Mouse (Mus musculus) thymus, postnatal 36 days (tissue): ENCODE measurements around the gene 2310009B15Rik.

Source experiments
- DNase-seq, 2 experiments: peaks; one replicate each; pipeline ENCODE4 v3.0.0; 2022; ENCODE audit warnings: mixed read lengths in 2 of 2

2310009B15Rik gene

GRCm38 (mm10) chr1:138856101-138856950 is at the start of gene 2310009B15Rik:
TSS of gene 2310009B15Rik (minus strand) at chr1:138856852.
- DNase-seq = peak; percentile 84 to 88

- DNase-seq = no peak
Measured at GRCm38 (mm10) chr1:138906256-138906655, 49.6 kb upstream of the 2310009B15Rik start.

DNA sequence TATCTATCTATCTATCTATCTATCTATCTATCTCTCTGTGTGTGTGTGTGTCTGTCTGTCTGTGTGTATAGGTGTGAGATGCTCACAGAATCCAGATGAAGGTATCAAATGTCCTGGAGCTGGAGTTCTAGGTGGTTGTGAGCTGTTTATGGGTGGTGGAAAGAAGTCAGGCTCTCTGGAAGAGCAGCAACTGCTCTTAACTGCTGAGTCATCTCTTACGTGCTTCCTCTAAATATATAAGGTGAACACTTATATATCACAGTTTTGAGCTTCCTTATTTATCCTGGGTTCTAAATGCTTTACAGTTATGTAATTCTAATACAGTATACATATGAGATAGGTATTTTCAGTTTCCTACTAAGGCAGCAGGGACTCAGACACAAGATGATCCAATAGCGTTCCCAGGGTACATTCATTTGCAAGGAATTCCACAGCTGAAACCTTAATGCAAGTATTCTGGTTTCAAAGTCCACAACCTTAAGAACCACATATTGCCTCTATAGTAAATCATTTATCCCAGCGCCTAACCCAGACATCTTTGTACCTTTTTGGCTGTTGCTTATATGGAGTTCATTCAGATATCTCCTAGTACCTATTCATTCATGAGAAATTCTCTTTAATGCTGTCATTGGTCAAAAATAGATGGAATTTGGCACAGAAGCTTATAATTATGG is 48.6 kb upstream of the 2310009B15Rik start:
- DNase-seq = no peak

DNA sequence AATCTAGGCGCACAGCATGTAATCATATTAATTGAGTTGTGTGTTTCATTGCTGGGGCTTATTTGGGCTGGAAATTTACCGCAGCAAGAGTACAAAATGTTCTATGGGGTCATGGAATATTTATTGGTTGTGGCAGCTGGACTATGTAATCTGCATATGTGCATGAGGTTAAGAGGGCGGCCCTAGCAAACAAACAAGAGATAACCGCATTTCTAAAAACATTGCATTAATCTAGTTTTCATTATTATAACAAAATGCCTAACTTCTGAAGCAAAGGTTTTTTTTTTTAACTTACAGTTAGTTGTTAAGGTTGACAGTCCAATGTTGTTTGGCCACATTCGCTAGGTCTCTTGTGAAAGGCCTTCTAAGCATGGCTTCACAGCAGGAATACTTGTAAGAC is 47.2 kb upstream of the 2310009B15Rik start:
- DNase-seq = no peak

DNA sequence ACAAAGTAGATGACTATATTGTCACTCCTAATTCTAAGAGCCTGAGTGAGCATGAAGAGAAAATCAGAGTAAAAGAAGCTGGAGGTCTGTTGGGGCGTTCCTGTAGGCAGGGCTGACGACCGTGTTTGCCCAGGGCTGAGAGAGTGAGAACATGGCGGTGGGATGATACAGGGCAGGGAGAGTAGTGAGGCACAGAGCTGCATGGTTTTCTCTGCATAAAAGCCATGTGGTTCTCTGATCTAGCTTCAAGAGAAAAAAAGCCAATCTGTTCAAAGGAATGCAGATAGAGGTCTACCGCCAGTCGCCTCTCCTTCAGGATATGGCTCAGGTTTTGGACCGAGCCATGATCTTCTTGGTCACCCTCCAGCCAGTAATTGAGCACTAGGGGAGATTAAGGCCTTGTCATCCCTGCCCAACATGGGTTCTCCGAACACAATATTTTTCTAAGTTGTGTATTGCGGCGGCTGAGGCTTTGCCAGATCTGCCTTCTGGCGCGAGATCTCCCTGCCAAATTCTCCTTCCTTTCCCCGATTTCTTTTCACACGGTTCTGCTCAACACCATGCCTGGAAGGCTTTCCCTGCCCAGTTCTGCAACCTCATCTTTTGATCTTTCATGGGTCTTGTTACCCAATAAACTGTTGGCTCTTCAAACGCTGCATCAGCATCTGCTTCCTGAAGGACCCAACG is 44.9 kb upstream of the 2310009B15Rik start:
- DNase-seq = no peak

DNA sequence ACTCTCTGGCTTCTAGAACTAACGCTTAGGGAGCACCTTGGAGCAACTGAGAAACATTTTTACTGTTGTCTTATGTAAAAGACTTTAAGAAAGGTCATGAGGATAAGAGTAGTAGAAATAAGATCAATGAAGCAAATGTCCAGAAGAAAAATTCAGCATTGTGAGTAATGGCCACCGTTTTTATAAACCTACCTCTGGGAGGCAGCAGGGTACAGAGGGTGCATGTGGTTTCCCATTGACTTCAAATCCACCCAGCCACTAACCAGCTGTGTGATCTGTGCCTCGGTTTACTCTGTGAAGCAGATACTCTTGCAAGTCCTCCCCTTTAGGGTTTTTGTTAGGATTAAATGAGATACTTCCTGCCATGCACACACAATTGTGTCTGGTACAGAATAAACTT is 39.4 kb upstream of the 2310009B15Rik start:
- no peak for DNase-seq

GRCm38 (mm10) chr1:138877470-138878254 is 21.0 kb upstream of the 2310009B15Rik start:
- no peak for DNase-seq

- DNase-seq = no peak
Measured at GRCm38 (mm10) chr1:138876371-138877045, 19.9 kb upstream of the 2310009B15Rik start.

GRCm38 (mm10) chr1:138850823-138851222 is 5.8 kb downstream of the 2310009B15Rik start:
- no peak for DNase-seq

GRCm38 (mm10) chr1:138850161-138850539 is 6.5 kb downstream of the 2310009B15Rik start:
- no peak for DNase-seq

DNA sequence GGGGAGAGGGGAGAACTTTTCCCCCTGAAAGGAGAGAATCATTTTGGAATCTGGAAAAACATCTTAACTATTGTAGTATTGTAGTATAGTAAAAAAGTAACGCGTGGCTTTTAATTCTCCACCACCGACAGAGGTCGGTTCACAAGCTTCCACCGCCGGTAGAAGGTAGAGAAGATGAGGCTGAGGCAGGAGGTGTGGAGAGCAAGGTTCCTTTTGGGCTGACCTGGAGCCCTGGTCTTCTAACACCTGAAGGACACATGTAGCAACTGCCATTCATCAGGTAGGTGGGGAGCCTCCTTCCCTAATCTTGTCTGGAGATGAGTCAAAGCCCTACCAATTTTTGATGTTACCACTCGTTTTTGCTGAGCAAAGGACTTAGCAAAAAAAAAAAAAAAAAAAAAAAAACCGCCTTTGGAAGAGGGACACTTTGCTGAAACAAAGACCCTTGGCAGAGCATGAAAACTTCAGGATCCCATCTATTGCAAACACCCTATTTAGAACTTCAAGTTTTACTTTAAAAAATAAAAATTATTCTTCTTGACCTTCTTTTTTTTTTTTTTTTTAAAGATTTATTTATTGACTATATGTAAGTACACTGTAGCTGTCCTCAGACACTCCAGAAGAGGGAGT is 7.0 kb downstream of the 2310009B15Rik start:
- DNase-seq = no peak

GRCm38 (mm10) chr1:138848511-138849109 is 8.0 kb downstream of the 2310009B15Rik start, which contains the start of gene Lhx9:
TSS of gene Lhx9 (minus strand) at chr1:138848577.
- no peak for DNase-seq

DNA sequence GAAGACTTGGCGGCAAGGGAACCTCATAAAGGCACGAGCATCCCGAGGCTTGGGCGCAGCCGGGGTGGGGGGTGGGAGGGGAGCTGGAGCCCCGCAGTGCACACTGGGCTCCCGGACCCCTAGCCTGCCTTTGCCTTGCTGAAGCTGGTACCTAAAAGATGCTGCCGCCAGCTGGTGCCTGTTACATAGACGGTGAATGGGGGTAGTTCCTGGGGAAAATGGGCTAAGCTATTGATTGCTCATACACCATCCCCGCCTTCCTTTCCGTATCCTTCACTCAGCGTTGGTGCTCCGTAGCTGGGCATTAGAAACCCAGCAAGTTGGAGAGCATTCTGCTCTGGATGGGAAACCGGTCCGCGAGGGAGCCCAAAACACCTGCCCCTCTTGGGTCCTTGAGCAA is 8.6 kb downstream of the 2310009B15Rik start:
- DNase-seq = no peak

- DNase-seq = no peak
Measured at GRCm38 (mm10) chr1:138847146-138847545, 9.5 kb downstream of the 2310009B15Rik start.

GRCm38 (mm10) chr1:138846581-138846980 is 10.1 kb downstream of the 2310009B15Rik start:
- no peak for DNase-seq

- DNase-seq = peak; percentile 25 to 52
Measured at GRCm38 (mm10) chr1:138846131-138846530, 10.5 kb downstream of the 2310009B15Rik start.

DNA sequence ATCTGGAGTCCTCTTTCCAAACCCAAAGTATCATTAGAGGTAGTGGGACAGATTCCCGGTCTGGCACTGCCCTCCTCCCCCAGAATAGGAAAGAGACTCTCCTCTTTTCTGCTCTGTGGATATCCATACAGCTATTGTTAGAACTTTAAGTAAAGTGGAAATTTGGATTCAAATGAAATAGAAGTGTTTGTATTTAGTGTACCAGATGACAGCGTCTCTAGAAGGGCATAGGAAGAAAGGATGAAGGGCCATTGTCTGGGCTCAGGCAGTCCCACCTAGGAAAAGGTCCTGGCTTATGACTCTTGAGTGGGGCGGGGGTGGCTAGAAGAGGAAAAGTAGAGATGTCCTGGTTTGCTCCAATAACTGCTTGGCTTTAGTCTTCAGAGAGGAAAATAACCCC is 11.2 kb downstream of the 2310009B15Rik start:
- no peak for DNase-seq

DNA sequence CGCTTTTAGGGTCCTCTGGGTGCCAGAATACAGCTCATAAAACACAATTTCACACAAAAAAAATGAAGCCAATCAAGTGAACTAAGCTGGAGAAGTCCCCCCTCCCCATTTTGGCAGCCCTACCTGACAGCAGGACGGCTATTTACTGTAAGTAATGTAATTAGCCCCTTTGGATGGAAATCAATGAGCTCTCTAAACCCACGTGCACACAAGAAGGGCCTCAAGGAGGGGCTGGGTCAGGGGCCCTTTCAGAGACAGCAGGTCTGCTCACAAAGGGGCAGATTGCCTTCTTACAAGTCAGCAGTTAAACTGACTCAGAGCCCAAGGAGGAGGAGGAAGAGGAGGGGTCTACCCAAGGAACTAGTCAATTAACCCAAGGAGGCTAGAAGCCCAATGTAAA is 12.5 kb downstream of the 2310009B15Rik start:
- DNase-seq = no peak

- DNase-seq = peak; percentile 23 to 24
Measured at GRCm38 (mm10) chr1:138843361-138844091, 13.1 kb downstream of the 2310009B15Rik start.

DNA sequence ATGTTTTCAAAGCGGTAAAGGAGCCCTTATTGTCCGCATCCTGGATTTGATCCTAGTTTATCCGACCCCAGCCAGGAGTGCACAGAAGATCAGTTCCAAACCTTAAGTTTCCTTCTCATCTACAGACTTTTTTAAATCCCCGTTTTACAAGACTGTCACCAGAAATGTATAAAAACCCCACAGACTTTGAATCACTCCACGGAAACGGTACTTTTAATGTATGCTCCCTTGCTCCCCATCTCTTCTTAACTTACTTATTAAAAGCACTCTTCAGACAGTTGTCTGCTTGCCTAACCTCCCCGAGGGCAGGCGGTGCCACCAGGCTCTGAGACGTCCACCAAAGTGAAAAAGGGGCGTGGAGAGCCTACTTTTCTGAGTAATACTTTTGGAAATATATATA is 13.9 kb downstream of the 2310009B15Rik start:
- DNase-seq = no peak
